ENCODE assay signal across 8 mouse cellular contexts in genomic region chr2:33316516-33316915, GRCm38 (mm10). TPM values are rescaled to one million over a fixed set of nuclear protein-coding genes. Genes with fewer than 3 reads are reported as not detected.
A peak's percentile ranks its signal among the peaks of the same experiment; 100 is the strongest.
DNase-seq lines count a peak whose midpoint lies in the region; ATAC-seq and TF ChIP-seq lines count a peak whose summit lies in the region.

No protein-coding gene starts in this region.

- no peaks in the 10 kb centered on the region for H3K9me3 ChIP-seq in ES-Bruce4 (replicated peaks; ENCODE audit: control insufficient read depth, insufficient read depth, low read length, poor library complexity, severe bottlenecking)
- H3K9me3 ChIP-seq in forebrain, embryonic 13.5 days (replicated peaks) = no peaks in the 10 kb centered on the region
- H3K9me3 ChIP-seq in heart, postnatal 0 days (replicated peaks; ENCODE audit: control insufficient read depth, low read length) = no peaks in the 10 kb centered on the region

- no peaks in the 10 kb centered on the region for H3K27me3 ChIP-seq in ES-Bruce4 (ENCODE audit: control insufficient read depth, insufficient read depth, low read length, poor library complexity, severe bottlenecking)
- no peaks in the 10 kb centered on the region for H3K27me3 ChIP-seq in forebrain, embryonic 13.5 days
- H3K27me3 ChIP-seq in heart, postnatal 0 days (ENCODE audit: control insufficient read depth, insufficient read depth, low read length) = no peaks in the 10 kb centered on the region

- TF ChIP-seq CTCF in ES-Bruce4 (IDR thresholded peaks at IDR 0.05; ENCODE audit: low read depth, low read length) = peak; percentile 24
- peak; percentile 91 for TF ChIP-seq CTCF in heart, postnatal 0 days (IDR thresholded peaks at IDR 0.05; ENCODE audit: low read depth)
- TF ChIP-seq CTCF in lung, adult 2 months (IDR thresholded peaks at IDR 0.05; ENCODE audit: insufficient read depth, low read length) = peak; percentile 66

- no peaks in the 10 kb centered on the region for H3K36me3 ChIP-seq in ES-Bruce4 (ENCODE audit: control insufficient read depth, insufficient read depth, low read length, poor library complexity, severe bottlenecking)
- peaks cover 8% of the 10 kb centered on the region; the same call in 1 of the 2 replicates for H3K36me3 ChIP-seq in forebrain, embryonic 13.5 days (ENCODE audit: poor library complexity, severe bottlenecking)
- no peaks in the 10 kb centered on the region for H3K36me3 ChIP-seq in heart, postnatal 0 days (replicated peaks; ENCODE audit: control insufficient read depth, insufficient read depth, low read length)

- no peaks in the 10 kb centered on the region for H3K4me1 ChIP-seq in ES-Bruce4 (ENCODE audit: control insufficient read depth, insufficient read depth, low read length)
- peaks cover 24% of the 10 kb centered on the region for H3K4me1 ChIP-seq in forebrain, embryonic 13.5 days
- peaks cover 6% of the 10 kb centered on the region; the same call in 1 of the 2 replicates for H3K4me1 ChIP-seq in heart, postnatal 0 days (ENCODE audit: control insufficient read depth, insufficient read depth)
- H3K4me1 ChIP-seq in lung, adult 2 months (ENCODE audit: control insufficient read depth, insufficient read depth, low read length) = no peaks in the 10 kb centered on the region

- no peak overlapping the region for H3K4me2 ChIP-seq in forebrain, embryonic 13.5 days
- H3K4me2 ChIP-seq in heart, postnatal 0 days (ENCODE audit: low read depth, low read length) = no peak overlapping the region

- no peak overlapping the region for H3K9ac ChIP-seq in ES-Bruce4 (ENCODE audit: low read depth, poor library complexity, severe bottlenecking)
- H3K9ac ChIP-seq in forebrain, embryonic 13.5 days = peak overlapping the region; percentile 14; the same call in 1 of the 2 replicates
- no peak overlapping the region for H3K9ac ChIP-seq in heart, postnatal 0 days (replicated peaks; ENCODE audit: low read depth, low read length)

- no peak for TF ChIP-seq POLR2A in ES-Bruce4 (IDR thresholded peaks at IDR 0.05; ENCODE audit: insufficient read depth, low read length)
- TF ChIP-seq POLR2A in lung, adult 2 months (IDR thresholded peaks at IDR 0.05; ENCODE audit: borderline replicate concordance, extremely low read depth, low read depth, low read length) = no peak

- peak; percentile 65 for DNase-seq in cerebellum, adult 11 months
- DNase-seq in heart, postnatal 0 days (ENCODE audit: low spot score) = peak; percentile 91
- peak; percentile 72 to 87 for DNase-seq in kidney, postnatal 25 days
- DNase-seq in lung, adult 2 months = peak; percentile 51
- peak; percentile 66 for DNase-seq in ovary, adult 18-20 months (ENCODE audit: low spot score)
- DNase-seq in thymus, postnatal 0 days (ENCODE audit: low spot score) = peak; percentile 37

- 14% methylated on average over 7 of the region's 7 CpGs for WGBS in forebrain, embryonic 13.5 days
- 22% methylated on average over 7 of the region's 7 CpGs for WGBS in heart, postnatal 0 days
- 30% methylated on average over 7 of the region's 7 CpGs for WGBS in lung, adult 2 months

- no peak overlapping the region for H3K4me3 ChIP-seq in ES-Bruce4 (ENCODE audit: low read depth, low read length)
- H3K4me3 ChIP-seq in forebrain, embryonic 13.5 days = no peak overlapping the region
- no peak overlapping the region for H3K4me3 ChIP-seq in heart, postnatal 0 days (ENCODE audit: low read depth, low read length)
- no peak overlapping the region for H3K4me3 ChIP-seq in lung, adult 2 months (replicated peaks; ENCODE audit: extremely low read depth, low read depth, low read length)

- TF ChIP-seq EP300 in ES-Bruce4 (IDR thresholded peaks at IDR 0.05; ENCODE audit: insufficient read depth, low read depth, low read length) = no peak
- no peak for TF ChIP-seq EP300 in heart, postnatal 0 days (IDR thresholded peaks at IDR 0.05; ENCODE audit: low read depth)

- H3K27ac ChIP-seq in ES-Bruce4 (ENCODE audit: insufficient read depth, low read length) = no peak overlapping the region
- H3K27ac ChIP-seq in forebrain, embryonic 13.5 days = peak overlapping the region; percentile 48; the same call in 1 of the 2 replicates
- H3K27ac ChIP-seq in heart, postnatal 0 days (ENCODE audit: low read depth) = peak overlapping the region; percentile 30; the same call in 1 of the 2 replicates

- peak; percentile 94 for ATAC-seq in forebrain, embryonic 13.5 days
- peak; percentile 96 for ATAC-seq in heart, postnatal 0 days (ENCODE audit: insufficient read depth, low read depth)

RNA-seq across cellular contexts. Expression of gene Ralgps1, which starts 54.8 kb away (rescaled TPM):
- polyA plus RNA-seq in ES-Bruce4 (2011; ENCODE audit: insufficient read depth, insufficient read length, low read depth, missing spikeins) = 16.5 and 17.0 TPM in 2 replicates
- polyA plus RNA-seq in forebrain, embryonic 13.5 days (2015; fragmentation: Nextera tagmentation; extraction: Ambion mirVana) = 27.2 and 31.1 TPM in 2 replicates
- 3.4 and 6.9 TPM in 2 replicates for total RNA-seq in heart, postnatal 0 days (2014; rRNA removed; ENCODE audit: low replicate concordance)
- 2.7 and 3.2 TPM in 2 replicates for polyA plus RNA-seq in heart, postnatal 0 days (2015; fragmentation: Nextera tagmentation; extraction: Ambion mirVana)
- polyA plus RNA-seq in lung, adult 2 months (2012; rRNA removed) = 4.7 and 5.9 TPM in 2 replicates
- 3.9 and 5.5 TPM in 2 replicates for polyA plus RNA-seq in thymus, postnatal 0 days (2015; fragmentation: Nextera tagmentation; extraction: Ambion mirVana)

Comparison
In these comparisons a context has a peak if more than half of its experiments do, and no peak if none do; other contexts are left out.
1. CTCF ChIP-seq: peak in every context shown above with its lines; median percentile 91 in heart, postnatal 0 days; 66 in lung, adult 2 months; 24 in ES-Bruce4.
2. DNase-seq: peak in every context shown above with its lines; median percentile 91 in heart, postnatal 0 days; 80 in kidney, postnatal 25 days; 66 in ovary, adult 18-20 months; 65 in cerebellum, adult 11 months; 51 in lung, adult 2 months; 37 in thymus, postnatal 0 days.